ENCODE assay signal across 7 mouse cellular contexts in the genomic region with DNA sequence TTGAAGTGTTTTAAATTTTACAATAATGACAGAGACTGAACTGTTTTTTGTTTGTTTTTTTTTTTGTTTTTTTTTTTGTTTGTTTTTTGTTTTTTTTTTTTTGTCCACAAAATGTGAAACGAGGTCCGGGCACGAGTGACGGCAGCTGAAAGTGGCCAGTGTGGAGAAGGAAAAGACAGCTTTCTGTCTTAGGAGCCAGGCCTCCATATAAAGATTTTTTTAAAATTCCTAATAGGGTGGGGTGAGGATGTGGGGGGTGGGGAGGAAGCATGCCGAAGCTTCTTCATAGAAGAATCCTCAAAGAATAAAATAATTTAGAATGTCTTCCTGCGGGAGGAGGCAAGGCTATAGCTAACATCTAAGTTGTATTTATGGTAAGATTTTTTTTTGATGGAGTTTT.
DNase-seq lines count a peak whose midpoint lies in the region; ATAC-seq and TF ChIP-seq lines count a peak whose summit lies in the region.

No protein-coding gene starts in this region.

- H3K4me2 ChIP-seq in lung, embryonic 14.5 days, result peak overlapping the region; percentile 80
- peak overlapping the region; percentile 54 for H3K4me2 ChIP-seq in embryonic facial prominence, embryonic 12.5 days (replicated peaks)
- peak overlapping the region; percentile 71 for H3K4me2 ChIP-seq in hindbrain, embryonic 16.5 days (ENCODE audit: low read length)
- H3K4me2 ChIP-seq in midbrain, embryonic 11.5 days, result peak overlapping the region; percentile 64

- no peak for TF ChIP-seq CTCF in lung, embryonic 14.5 days (IDR thresholded peaks at IDR 0.05; ENCODE audit: low read depth)

- no peak for ATAC-seq in lung, embryonic 14.5 days (ENCODE audit: insufficient read depth)
- no peak for ATAC-seq in embryonic facial prominence, embryonic 12.5 days (ENCODE audit: insufficient number of reproducible peaks, insufficient read depth, low FRiP score, low TSS enrichment)
- no peak for ATAC-seq in hindbrain, embryonic 16.5 days
- no peak for ATAC-seq in midbrain, embryonic 11.5 days (ENCODE audit: low FRiP score)

- peak overlapping the region; percentile 86 for H3K9ac ChIP-seq in lung, embryonic 14.5 days
- H3K9ac ChIP-seq in embryonic facial prominence, embryonic 12.5 days, result peak overlapping the region; percentile 86
- H3K9ac ChIP-seq in hindbrain, embryonic 16.5 days (ENCODE audit: low read depth, low read length), result peak overlapping the region; percentile 74
- peak overlapping the region; percentile 83 for H3K9ac ChIP-seq in midbrain, embryonic 11.5 days (ENCODE audit: low read length)

- H3K27me3 ChIP-seq in lung, embryonic 14.5 days (ENCODE audit: insufficient read depth, low read length), result no peaks in the 10 kb centered on the region
- H3K27me3 ChIP-seq in embryonic facial prominence, embryonic 12.5 days, result no peaks in the 10 kb centered on the region
- H3K27me3 ChIP-seq in hindbrain, embryonic 16.5 days (replicated peaks; ENCODE audit: control insufficient read depth, insufficient read depth, low read length), result no peaks in the 10 kb centered on the region
- H3K27me3 ChIP-seq in midbrain, embryonic 11.5 days (ENCODE audit: control insufficient read depth, insufficient read depth, low read length), result no peaks in the 10 kb centered on the region

- no peaks in the 10 kb centered on the region for H3K9me3 ChIP-seq in lung, embryonic 14.5 days (ENCODE audit: low read depth, low read length)
- no peaks in the 10 kb centered on the region for H3K9me3 ChIP-seq in embryonic facial prominence, embryonic 12.5 days
- no peaks in the 10 kb centered on the region for H3K9me3 ChIP-seq in hindbrain, embryonic 16.5 days (ENCODE audit: control insufficient read depth, low read length)
- no peaks in the 10 kb centered on the region for H3K9me3 ChIP-seq in midbrain, embryonic 11.5 days (ENCODE audit: control insufficient read depth, low read length)

- peak overlapping the region; percentile 94 for H3K27ac ChIP-seq in lung, embryonic 14.5 days (ENCODE audit: low read depth)
- H3K27ac ChIP-seq in embryonic facial prominence, embryonic 12.5 days, result peak overlapping the region; percentile 93
- peak overlapping the region; percentile 84 for H3K27ac ChIP-seq in hindbrain, embryonic 16.5 days (ENCODE audit: low read depth, low read length)
- peak overlapping the region; percentile 86 for H3K27ac ChIP-seq in midbrain, embryonic 11.5 days (ENCODE audit: low read depth, low read length)

- peak; percentile 65 for DNase-seq in lung, embryonic 14.5 days
- DNase-seq in lung, postnatal 4 days, result no peak
- no peak for DNase-seq in midbrain, embryonic 11.5 days (ENCODE audit: low spot score, missing footprints)
- DNase-seq in spleen, postnatal 10 days (ENCODE audit: low spot score in 2 of 2), result no peak
- DNase-seq in adrenal gland, adult 8-10 months, result no peak

- H3K36me3 ChIP-seq in lung, embryonic 14.5 days (ENCODE audit: insufficient read depth), result no peaks in the 10 kb centered on the region
- no peaks in the 10 kb centered on the region for H3K36me3 ChIP-seq in embryonic facial prominence, embryonic 12.5 days
- H3K36me3 ChIP-seq in hindbrain, embryonic 16.5 days (ENCODE audit: control insufficient read depth, insufficient read depth, low read length), result no peaks in the 10 kb centered on the region
- H3K36me3 ChIP-seq in midbrain, embryonic 11.5 days (ENCODE audit: control insufficient read depth, insufficient read depth, low read length), result no peaks in the 10 kb centered on the region

- WGBS in lung, embryonic 14.5 days, result 1% methylated on average over 6 of the region's 6 CpGs
- WGBS in embryonic facial prominence, embryonic 12.5 days, result 3% methylated on average over 6 of the region's 6 CpGs
- WGBS in hindbrain, embryonic 16.5 days, result 2% methylated on average over 6 of the region's 6 CpGs
- 3% methylated on average over 6 of the region's 6 CpGs for WGBS in midbrain, embryonic 11.5 days

- peaks cover 2% of the 10 kb centered on the region; the same call in 1 of the 2 replicates for H3K4me1 ChIP-seq in lung, embryonic 14.5 days (ENCODE audit: insufficient read depth)
- peaks cover 10% of the 10 kb centered on the region; the same call in 1 of the 2 replicates for H3K4me1 ChIP-seq in embryonic facial prominence, embryonic 12.5 days
- peaks cover 7% of the 10 kb centered on the region for H3K4me1 ChIP-seq in hindbrain, embryonic 16.5 days (ENCODE audit: control insufficient read depth, insufficient read depth, low read depth, low read length)
- H3K4me1 ChIP-seq in midbrain, embryonic 11.5 days (ENCODE audit: control insufficient read depth, insufficient read depth, low read length), result peaks cover 15% of the 10 kb centered on the region

- peak overlapping the region; percentile 53 for H3K4me3 ChIP-seq in lung, embryonic 14.5 days (ENCODE audit: low read depth, low read length)
- H3K4me3 ChIP-seq in embryonic facial prominence, embryonic 12.5 days, result peak overlapping the region; percentile 62
- peak overlapping the region; percentile 51 for H3K4me3 ChIP-seq in hindbrain, embryonic 16.5 days (ENCODE audit: low read length)
- H3K4me3 ChIP-seq in midbrain, embryonic 11.5 days (ENCODE audit: low read depth, low read length), result peak overlapping the region; percentile 56
